Mouse (Mus musculus) T-helper 1 cell (primary cell): ENCODE measurements around the gene Sema3a.
"Not testable (repeated sequence)": the region's sequence is repeated elsewhere in the genome, so short reads cannot be mapped to it uniquely, and the experiment has no call there.

ENCODE experiments used
- in situ Hi-C: fragments of 300-600 bp; cut with MboI, MseI; formaldehyde crosslinking; loops from one replicate; pipeline ENCODE4 v1.15.1; 2025; ENCODE audit warnings: high pct_unique_total_duplicates

Gene Sema3a

DNA sequence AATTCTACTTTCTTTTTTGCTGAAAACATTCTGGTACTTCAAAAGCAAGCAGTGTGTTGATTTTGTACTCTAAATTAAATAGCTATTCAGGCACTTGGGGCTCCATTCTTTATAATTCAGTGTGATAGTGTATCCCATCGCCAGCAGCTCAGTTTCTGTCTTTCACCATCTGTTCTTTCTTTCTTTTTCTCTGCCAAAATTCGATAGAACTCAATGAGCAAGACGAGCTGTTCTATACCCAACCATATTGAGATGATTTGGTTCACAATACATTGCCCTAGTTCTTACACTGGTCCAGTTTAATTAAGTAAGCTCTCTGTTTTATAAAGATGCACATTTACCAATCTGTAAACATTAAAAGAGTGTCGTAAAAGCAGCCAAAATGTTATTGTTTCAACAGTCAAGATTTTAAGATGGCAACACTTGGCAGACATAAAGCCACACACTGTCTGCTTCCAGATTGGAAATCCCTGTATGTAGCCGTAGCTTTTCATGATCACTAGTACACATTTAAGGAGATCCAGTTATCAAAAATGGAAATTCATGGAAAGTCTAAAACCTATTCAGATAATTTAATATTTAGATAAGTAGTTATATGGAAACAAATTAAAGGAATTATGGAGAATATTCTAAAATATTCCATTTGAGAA, 296.2 kb downstream of the Sema3a start:
- in situ Hi-C loops, result no loop called here

DNA sequence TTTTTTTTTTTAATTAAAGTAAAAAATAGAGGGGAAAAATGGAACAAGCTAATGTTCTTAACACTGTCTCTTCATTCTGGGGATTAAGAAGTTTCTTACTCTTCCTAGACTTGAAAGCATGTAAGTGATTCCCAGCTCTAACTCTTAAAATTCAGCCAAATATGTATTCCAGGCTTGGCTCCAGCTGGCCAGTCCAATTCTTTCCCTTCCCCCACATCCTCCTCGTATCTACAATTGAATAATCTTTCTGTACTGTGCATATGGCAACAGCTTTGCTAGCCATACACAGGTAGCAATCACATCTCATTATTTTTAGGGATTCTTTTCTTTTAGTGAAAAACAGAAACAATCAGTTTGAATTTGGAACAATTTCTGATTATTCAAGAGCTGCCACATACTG, 303.5 kb downstream of the Sema3a start:
- in situ Hi-C loops, result no loop called here

DNA sequence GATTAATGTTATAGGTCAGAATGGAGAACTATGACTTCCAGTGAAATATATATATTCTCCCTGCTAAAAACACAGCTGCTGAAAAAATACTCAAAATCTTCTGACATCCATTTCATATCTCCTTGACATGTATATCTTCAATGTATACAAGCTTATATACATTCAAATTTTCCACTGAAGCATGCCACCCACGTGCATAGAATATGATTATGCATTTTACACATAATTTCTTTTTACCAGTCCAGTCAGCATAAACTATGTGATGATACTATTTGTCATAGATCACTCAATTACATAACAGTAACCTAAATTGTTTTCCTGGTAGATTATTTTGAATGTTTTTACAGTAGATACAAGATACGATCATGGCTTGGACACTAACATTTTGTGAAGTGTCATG, 306.6 kb downstream of the Sema3a start:
- in situ Hi-C loops, result no loop called here

DNA sequence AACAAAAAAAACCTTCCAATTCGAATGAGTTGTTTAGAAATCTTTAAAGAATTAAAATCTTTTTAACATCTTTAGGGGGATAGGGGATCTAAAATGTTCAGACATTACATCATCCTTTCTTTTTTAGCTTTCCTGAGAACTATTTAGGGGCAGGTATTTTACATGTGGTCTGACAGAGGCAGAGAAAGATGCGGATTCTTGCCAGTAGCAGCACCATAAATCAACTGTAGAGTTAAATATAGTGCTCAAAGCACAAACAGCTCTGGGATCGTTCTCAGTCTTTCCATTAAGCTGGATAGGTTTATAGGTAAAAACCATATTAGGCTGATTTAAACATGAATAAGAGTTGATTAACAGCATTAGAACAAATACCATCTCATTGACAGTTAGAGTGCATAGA, 307.4 kb downstream of the Sema3a start:
- in situ Hi-C loops, result no loop called here

DNA sequence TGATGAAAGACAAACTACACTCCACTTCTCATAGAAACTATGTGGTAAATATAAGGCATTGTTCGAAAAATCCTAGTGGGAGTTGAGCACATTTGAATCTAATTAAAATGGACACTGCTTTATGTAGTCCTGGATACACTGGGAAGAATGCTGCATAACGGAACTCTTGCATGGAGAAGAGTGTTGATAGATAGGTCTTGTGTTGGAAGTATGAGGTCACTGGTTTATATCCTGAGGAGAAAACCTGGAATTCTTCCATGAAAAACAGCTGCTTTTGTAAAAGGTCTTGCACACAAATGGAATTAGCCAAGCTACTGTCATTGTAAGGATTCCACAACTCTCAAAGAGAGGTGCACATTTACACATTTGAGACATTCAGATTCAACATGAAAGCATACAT, 308.1 kb downstream of the Sema3a start:
- in situ Hi-C loops, result no loop called here

DNA sequence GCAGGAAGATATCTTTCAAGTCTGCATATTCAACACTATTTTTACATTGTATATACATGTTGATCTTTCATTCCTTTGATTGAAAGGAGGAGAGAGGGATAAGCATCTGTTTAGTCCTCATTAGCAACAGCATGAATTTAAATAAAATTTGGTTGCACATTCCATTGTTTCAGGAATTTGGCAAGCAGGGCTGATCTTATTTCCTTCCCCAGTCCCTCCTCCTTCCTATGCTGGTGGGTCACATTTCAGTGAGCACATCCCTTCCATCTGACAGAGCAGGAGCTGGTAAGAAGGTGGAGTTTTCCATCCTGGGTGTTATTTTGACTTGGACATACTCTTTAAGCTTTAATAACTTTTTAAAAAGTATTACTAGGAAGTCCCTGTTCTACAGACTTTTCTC, 315.9 kb downstream of the Sema3a start:
- in situ Hi-C loops, result no loop called here

DNA sequence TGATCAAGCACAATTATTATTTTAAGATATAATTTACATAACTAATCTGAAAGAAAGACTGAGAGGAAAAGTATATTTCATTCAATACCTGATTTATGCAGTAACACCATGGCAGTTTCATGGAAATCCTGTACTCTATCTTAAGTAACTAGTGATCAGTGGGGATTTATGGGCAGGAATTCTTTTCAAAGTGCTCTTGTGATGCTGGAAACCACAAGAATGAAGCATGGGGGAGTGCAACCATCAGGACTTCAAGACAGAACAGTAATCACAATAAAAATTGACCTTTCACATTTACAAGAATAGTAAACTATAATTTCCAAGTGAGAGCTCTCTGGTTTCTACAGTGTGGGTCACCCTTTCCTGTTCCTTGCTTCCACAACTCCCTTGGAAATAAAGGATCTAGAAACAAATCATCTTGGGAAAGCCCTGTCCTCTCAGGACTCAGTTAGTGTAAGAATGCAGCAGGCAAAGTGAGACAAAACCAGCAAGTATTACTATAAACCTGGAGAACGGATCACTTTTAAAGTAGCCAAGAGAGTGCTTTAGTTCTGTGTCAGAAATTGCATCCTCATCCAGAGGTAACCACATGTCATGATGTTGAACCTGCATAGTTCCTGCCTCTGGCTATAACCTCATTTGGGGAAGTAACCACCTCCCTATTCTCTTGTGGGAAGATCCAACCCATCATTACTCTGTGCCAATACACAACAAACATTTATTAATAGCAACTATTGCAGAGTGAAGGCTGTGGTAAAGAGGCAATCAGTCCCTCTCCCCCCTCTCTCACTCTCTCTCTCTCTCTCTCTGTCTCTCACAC, 335.2 kb downstream of the Sema3a start:
- in situ Hi-C loops, result no loop called here

DNA sequence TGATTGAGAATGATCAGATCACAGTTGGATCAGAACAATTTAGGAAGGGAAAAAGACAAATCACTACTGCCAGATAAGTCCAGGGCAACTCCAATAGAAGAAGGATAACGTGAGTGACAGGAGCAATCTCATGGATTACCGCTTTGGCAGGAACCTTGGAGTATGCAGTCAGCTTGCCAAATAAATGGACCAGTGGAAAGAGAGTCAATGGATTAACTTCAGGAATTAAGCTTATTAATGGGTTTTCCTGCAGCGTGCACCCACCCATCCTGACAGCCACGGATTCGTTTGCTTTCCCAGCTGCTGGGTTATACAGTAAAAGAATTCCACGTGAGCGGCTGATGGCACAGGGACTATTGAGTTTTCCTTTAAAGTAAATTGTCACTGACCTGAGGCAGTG, 343.6 kb downstream of the Sema3a start:
- in situ Hi-C loops, result no loop called here

DNA sequence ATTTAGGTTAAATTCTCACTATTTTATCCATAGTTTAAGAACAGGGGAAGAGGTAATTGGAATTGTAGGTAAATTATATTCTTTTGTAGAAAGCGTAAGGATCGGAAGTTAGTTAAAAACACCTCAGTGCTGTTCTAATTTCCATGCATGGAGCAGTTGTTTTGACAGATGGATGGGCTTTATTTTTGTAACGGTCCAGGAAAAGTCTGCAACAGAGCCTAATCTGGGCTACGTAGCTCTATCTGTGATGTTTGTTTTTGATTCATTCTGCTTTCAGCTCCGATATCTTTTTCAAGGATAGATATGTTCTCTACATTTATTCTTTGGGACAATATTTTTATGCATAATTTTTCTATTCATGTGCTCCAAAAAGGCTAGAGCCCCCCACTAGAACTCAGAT, 344.2 kb downstream of the Sema3a start:
- in situ Hi-C loops, result no loop called here

DNA sequence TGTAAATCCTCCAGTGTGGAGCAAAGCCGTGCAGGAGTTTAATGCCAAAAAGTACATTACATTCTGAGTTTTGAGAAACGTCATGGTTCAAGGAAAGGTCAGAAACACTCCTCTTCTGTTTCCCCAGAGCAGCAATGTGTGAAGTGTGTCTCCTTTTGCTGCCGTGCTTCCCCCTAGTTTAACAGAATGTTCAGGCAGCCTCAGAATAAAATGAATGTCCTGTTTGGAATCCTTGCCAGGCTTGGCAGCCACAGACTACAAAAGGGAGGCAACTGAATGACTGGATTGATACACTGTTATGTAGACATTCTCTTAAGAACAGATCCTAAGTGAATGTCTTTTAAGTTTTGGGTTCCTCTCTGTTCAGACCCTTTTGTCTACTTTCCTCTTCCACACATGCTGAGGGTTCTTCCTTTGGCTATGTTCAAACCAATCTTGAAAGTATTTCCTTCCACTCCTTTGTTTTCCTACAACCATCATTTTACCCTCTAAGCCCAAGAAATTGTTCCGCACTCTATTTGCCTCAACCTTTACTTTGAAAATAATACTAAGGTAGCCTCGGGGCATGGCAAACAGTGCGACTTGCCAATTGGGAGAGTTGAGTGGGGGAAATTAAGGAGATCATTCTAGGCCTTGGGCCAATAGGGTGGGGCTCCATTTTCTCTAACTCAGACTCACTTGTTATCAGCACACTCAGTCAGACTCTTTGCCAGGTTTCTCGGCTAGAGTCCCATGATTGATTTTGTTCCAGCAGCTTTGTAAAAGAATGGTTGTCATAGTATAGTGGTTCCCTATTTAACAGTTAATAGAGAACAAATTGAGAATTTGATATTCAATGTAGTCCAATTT, 345.1 kb downstream of the Sema3a start:
- in situ Hi-C loops, result no loop called here

DNA sequence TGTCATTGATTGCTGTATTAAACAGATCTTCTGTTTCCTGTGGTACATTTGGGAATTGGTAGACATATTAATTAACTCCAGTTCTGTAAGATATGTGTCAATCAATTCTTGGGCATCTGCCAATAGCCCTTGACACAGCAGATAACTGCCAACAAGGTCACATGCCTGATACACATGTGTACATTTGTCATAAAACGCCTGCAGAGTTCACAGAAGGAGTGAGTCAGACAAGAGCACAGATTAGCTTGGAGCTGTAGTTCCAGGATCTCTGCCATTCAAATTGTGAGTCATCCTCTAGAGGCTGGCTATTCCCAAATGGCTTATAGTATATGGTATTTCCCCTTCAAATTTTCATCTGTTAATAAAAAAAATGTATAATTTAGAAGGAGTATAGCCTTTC, 352.4 kb downstream of the Sema3a start:
- in situ Hi-C loops, result no loop called here

DNA sequence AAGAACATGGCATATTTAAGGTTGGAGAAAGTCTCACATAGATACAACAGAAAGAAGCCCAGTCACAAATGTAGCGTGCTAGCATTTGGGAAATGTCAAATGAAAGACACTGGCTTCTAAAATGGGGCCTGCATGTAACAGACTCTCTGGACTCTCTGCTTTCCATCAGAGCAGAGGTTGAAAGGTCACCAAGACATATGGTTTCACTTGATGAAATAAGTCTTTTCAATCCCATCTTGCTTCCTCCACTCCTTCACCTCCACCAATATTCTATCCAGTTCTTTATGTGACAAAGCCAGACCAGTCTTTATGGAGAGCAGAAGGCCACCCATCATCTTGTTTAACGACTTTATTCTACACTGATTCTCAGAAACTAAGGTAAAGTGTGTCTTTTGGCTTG, 363.5 kb downstream of the Sema3a start:
- in situ Hi-C loops, result no loop called here

DNA sequence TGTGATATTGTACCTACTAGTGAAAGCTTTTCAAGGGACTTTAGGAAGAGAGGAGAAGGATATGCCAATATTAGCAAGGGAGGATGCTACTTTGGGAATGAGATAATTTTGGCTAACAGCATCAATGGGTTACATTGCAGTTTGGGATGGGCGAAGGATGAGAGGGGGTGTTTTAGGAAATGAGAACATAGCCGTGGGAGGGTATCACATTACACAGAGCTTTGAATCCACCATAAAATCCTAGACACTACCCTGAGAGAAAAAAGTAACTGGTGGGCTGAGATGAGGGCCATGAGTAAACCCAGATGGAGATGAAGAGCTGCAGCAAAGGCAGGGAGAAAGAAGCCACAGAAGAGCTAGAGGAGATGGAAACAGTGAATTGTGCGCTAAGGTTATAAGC, 370.8 kb downstream of the Sema3a start:
- in situ Hi-C loops, result not testable (repeated sequence)

DNA sequence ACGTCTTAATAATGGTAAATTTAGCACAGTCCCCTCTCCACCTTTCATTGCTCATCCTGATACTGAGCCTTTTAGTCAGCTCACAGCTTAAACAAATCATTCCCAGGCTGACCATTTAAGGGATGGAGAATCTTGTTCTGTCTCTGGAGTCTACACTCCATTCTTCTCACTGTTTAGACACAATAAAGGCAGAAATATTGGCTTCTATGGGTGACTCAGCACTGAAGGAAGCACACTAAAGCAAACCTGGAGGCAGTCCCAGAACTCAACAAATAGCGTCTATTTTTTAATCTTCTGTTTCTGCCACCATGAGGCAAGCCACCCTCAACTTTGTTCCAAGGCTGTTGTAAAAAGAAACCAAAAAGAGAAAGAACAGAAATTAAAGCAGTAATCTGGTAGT, 374.6 kb downstream of the Sema3a start:
- in situ Hi-C loops, result no loop called here

DNA sequence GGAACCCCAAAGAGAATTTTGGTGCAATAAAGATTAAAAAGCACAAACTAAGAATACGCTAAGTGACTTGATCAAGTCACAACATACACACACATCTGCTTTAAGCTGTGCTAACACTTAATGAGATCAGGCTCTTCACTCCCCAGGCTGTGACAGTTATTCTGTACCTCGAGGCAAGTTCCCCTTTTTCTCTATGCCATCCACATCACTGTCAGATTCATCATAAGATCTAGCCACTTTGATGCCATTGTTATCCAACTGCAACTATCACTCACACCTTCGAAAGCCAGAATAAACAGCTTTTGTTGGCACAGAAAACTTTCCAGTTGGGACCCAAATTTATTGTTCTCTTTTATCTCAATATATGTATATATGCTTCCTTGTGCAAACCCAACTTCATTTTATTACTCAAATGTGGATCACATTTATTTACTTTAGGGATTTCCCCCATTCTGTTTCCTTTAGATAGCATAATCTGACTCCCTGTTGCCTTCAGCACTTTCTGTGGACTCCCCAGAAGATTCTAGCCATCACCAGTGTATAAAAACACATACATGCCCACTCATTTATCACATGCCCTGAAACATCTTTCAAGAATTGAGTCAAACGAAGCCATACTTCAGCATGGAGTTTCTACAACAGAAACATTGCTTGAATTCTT, 380.8 kb downstream of the Sema3a start:
- in situ Hi-C loops, result no loop called here

DNA sequence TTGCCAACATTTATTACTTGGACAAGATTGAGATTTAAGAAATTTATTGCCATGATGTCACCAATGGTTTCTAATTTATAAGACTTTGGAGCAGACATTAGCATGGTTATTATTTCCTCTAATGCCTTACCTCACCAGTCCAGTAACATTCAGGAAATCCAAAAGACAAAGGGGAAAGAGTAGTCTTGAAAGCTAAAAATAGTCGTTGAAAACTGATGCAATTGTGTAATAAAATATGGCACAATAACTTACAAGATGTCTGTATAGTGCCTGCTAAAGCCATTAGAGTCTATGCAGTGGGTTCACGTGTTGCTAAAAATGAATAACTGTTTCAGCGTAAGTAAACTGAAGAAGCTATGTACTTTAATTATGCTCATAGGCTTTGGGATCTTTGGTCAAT, 383.9 kb downstream of the Sema3a start:
- in situ Hi-C loops, result no loop called here

DNA sequence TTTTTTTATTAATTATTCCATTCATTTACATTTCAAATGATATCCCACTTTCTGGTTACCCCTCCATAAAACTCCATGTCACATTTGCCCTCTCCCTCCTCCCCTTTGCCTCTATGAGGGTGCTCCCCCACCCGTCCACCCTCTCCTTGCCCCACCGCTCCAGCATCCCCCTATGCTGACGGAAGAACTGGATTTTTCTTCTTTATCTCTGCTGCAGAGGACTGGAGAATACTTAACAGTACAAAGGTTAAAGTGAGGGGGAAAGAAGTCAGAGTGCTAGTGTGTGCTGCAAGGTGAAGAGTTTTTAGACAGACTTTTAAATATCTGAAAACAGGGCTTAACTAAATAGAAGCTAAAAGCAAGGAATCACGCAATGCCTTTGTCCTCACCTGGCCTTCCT, 391.8 kb downstream of the Sema3a start:
- in situ Hi-C loops, result no loop called here

DNA sequence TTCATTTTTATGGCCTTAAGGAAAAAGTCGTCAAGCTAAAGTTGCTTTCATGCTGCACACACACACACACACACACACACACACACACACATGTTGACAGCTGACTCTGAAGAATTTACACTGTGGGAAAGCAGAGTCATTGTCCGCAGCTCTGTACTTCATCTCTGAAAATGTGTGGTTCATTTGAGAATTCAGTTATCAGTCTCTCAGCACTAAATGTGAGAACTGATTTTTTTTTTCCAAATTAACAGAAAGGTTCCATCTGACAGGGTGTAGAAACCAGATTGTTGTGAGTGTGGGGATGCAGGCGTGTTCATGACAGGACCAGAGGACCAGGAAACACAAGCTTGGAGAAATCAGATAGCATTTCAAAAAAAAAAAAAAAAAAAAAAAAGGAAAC, 400.4 kb downstream of the Sema3a start:
- in situ Hi-C loops, result no loop called here

DNA sequence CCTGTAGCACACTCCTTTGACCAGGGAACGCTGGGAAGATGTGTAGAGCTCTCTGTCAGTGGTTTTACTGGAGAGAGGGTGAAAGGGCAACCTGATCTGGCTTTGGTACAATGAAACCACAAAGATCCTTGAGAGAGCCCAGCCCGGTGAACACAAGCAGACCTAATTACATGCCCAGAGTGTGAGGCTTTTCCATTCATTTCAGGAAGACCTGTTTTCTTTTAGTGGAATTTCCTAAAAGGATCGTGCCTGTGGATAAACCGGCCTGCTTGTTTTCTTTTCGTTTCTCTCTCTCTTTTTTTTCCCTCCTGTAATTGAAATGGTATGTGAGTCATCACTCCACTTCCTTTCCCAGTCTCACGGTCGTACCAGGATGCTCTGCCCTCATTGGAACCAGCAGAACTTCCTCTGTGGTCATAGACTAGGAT, 401.8 kb downstream of the Sema3a start:
- in situ Hi-C loops, result no loop called here

DNA sequence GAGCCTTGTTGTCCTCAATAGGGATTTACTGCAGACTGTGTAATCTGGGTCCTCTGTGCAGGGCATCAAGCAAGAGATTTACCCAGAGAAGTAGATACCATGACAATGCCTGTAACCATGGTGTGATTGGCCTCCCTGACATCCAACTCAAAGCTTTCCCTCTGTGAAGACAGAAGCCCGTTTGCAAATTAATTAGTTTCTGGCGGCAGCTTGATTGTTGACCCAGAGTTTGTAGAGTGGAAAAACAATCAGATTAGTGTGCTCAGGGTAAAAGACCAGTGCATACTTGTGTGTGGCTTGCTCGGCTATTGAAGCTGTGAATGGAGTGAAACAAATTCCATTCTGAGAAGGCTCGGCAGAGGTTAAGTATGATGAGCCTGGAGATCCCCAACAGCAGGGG, 404.0 kb downstream of the Sema3a start:
- in situ Hi-C loops, result no loop called here

DNA sequence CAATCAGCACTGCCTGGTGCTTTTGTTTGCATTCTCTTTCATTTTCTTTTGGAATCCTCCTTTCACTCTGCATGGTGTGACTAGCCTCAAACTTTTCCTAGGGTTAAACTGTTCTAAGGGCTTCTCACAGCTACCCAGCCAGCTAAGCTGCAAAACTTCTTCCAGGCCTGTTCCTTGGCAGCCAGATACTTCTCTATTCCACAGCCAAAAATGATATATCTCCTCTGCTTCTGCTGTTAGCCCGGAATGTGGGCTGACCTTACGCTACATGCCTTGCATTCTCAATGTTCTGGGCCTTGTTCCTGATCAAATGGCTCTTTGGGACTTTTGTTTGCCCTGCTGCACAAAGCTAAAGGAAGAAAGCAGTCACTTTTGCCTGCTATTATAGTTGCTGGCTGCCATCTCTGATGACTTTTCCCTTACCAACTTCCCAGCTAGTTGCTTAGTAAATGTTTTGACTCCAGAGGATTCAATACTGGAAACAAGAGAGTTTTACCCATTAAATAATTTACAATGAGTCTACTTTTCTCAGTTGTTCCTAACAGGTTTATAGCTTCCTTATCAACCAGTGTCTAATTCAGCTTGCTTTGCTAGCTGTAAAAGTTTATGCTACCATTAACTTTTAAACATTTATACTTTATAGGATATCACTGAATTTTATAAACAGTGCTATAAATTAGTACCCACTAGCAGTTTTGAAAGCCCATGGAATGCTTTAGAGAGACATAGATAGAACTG, 422.4 kb downstream of the Sema3a start:
- in situ Hi-C loops, result no loop called here
